Mouse (Mus musculus): ENCODE measurements around the gene Bax.

Gene Bax

GRCm38 (mm10) chr7:45421194-45421593 is 45.5 kb downstream of the Bax start:
- intact Hi-C loops (cut with DNase I): no loop called here

- intact Hi-C loops (cut with DNase I): no loop called here
These were observed 46.1 kb downstream of the Bax start, which contains the start of gene Lhb for GRCm38 (mm10) chr7:45420615-45420919. Gene Lhb, plus strand, starts transcription at chr7:45420820.

- intact Hi-C loops (cut with DNase I): no loop called here
These were observed 46.7 kb downstream of the Bax start for GRCm38 (mm10) chr7:45419859-45420614.

GRCm38 (mm10) chr7:45417962-45418492 is 48.7 kb downstream of the Bax start:
- intact Hi-C loops (cut with DNase I): no loop called here

GRCm38 (mm10) chr7:45415636-45416035 is 51.1 kb downstream of the Bax start:
- intact Hi-C loops (cut with DNase I): no loop called here

- intact Hi-C loops (cut with DNase I): no loop called here
These were observed 51.9 kb downstream of the Bax start for GRCm38 (mm10) chr7:45414740-45415224.

- intact Hi-C loops (cut with DNase I): no loop called here
These were observed 52.6 kb downstream of the Bax start for GRCm38 (mm10) chr7:45413864-45414739.

GRCm38 (mm10) chr7:45413113-45413863 is 53.4 kb downstream of the Bax start, which contains the start of gene Ntf5:
Gene Ntf5, plus strand, starts transcription at chr7:45413695.
- intact Hi-C loops (cut with DNase I): no loop called here

- intact Hi-C loops (cut with DNase I): no loop called here
These were observed 54.3 kb downstream of the Bax start for GRCm38 (mm10) chr7:45412421-45412820.

Small RNAs within 50 kb of the gene (microRNA-seq; reads per million reads assigned to microRNA genes)
- gene Gm22133: 0.23 to 0.49 reads per million in 2 experiments

Measured in adrenal gland (tissue).